Mouse (Mus musculus): ENCODE data around the gene Lrrc4b. TPM values are rescaled to one million over a fixed set of nuclear protein-coding genes. Genes with fewer than 3 reads are reported as not detected.

Lrrc4b gene
- polyA plus RNA-seq, 1 experiment from 2014 or later, result 1.8 TPM

DNA sequence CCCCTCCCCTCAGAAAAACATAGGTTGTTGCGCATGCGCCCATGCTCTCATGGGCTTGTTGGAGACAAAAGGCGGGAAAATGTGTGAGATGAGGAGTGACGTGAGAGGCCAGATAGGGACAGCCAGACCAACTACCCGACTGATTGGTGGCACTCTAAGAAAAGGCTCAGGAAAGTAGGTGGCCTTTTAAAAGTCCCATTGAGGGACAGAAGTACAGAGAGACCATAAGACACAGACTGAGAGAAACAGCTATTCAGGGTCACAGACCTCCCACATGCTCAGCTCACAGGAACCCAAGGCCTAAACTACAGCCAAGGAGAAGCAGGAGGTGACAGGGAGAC is 22.8 kb upstream of the Lrrc4b start:
- Histone ChIP-seq H3K9ac (no peak overlapping the region), H3K4me2 (no peak overlapping the region; the same call in 1 of the 2 replicates), H3K36me3 (no peaks in the 10 kb centered on the region), H3K9me3 (replicated peaks) (no peaks in the 10 kb centered on the region), H3K4me1 (replicated peaks) (peaks cover 3% of the 10 kb centered on the region; the same call in 1 of the 2 replicates), H3K27me3 (peaks cover 5% of the 10 kb centered on the region), H3K4me3 (peak overlapping the region; percentile 45), H3K27ac (no peak overlapping the region)
- no peak for ATAC-seq (replicated peaks; ENCODE audit: insufficient number of reproducible peaks, insufficient read depth, low FRiP score, low read depth)
- 1% methylated on average over 5 of the region's 5 CpGs for WGBS

- Histone ChIP-seq H3K9ac (no peak overlapping the region), H3K27me3 (peaks cover 5% of the 10 kb centered on the region), H3K36me3 (no peaks in the 10 kb centered on the region), H3K4me2 (no peak overlapping the region), H3K4me3 (no peak overlapping the region), H3K27ac (no peak overlapping the region), H3K9me3 (replicated peaks) (no peaks in the 10 kb centered on the region), H3K4me1 (replicated peaks) (no peaks in the 10 kb centered on the region; the same call in 1 of the 2 replicates)
- WGBS, result 80% methylated on average over 4 of the region's 4 CpGs
- no peak for ATAC-seq (replicated peaks; ENCODE audit: insufficient number of reproducible peaks, insufficient read depth, low FRiP score, low read depth)
Measured at GRCm38 (mm10) chr7:44411144-44411543, 17.7 kb upstream of the Lrrc4b start.

DNA sequence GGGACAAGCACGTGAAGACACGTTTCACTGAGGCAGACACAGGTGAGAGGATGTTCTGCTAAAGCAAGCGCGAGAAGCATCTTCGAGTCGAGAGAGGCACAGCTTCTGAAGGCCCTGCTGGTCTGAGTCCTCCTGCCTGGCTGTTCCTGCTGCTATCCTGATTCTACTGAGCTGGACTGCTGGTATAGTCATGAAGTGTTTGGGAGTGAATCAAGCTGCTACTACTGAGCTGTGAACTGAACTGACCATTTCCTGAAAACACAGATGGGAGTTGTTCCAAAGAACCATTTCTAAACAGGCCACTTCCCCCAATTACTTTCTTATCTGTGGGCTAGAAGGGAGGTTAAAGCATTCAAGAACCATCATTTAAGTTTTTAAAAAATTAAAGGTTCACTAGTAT is 15.5 kb upstream of the Lrrc4b start:
- no peak overlapping the region for H3K9ac ChIP-seq
- no peak overlapping the region for H3K4me3 ChIP-seq
- no peaks in the 10 kb centered on the region for H3K36me3 ChIP-seq
- H3K27ac ChIP-seq, result no peak overlapping the region
- no peak overlapping the region for H3K4me2 ChIP-seq
- no peak for ATAC-seq (replicated peaks; ENCODE audit: insufficient number of reproducible peaks, insufficient read depth, low FRiP score, low read depth)
- H3K27me3 ChIP-seq, result no peaks in the 10 kb centered on the region
- WGBS, result 77% methylated on average over 6 of the region's 6 CpGs
- no peaks in the 10 kb centered on the region for H3K4me1 ChIP-seq (replicated peaks)
- no peaks in the 10 kb centered on the region for H3K9me3 ChIP-seq (replicated peaks)

GRCm38 (mm10) chr7:44427666-44428065 is 1.2 kb upstream of the Lrrc4b start:
- H3K4me3 ChIP-seq, result no peak overlapping the region

DNA sequence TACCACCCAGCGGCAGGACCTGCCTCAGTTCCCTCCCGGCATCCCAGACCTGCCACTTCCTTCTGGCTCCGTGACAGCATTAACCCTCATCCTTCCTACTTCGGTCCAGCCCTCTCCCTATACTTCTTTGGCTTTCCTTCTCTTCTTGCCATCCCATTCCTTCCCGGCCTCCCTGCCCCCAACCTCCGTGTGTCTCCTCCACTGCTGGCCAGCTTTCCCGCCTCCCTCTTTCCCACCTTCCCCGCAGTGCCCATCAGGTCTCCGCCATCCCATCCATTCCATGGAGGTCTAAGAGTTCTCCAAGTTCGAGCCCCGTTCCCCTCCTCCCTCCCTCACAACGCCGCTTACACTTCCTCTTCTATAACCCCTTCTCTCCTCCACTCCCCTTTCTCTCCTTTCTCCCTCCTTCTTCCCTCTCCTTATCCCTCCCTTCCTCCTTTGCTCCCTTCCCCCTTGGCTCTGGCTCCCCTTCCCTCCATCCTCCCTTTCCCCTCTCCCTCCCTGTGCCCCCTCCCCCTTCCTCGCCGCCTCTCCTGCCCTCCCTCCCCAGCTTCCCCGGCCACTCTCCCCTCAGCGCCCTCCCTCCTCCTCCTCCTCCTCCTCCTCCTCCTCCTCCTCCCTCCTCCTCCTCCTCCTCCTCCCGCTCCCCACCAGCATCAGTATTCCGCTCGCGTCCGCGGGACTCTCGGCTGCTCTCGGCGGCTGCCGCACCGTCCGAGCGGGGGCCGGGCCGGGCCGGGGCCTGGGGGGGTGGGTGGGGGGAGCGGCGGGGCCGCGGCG is 457 bp upstream of the Lrrc4b start:
- peaks cover 18% of the 10 kb centered on the region for H3K4me1 ChIP-seq (replicated peaks)
- no peaks in the 10 kb centered on the region for H3K9me3 ChIP-seq (replicated peaks)
- no peak overlapping the region for H3K9ac ChIP-seq
- H3K27me3 ChIP-seq, result peaks cover 67% of the 10 kb centered on the region
- no peak overlapping the region for H3K27ac ChIP-seq
- 2% methylated on average over 17 of the region's 38 CpGs for WGBS
- H3K36me3 ChIP-seq, result no peaks in the 10 kb centered on the region
- ATAC-seq (replicated peaks; ENCODE audit: insufficient number of reproducible peaks, insufficient read depth, low FRiP score, low read depth), result no peak
- peak overlapping the region; percentile 53 for H3K4me3 ChIP-seq
- H3K4me2 ChIP-seq, result peak overlapping the region; percentile 80

More at GRCm38 (mm10) chr7:44427666-44428065, 1.2 kb upstream of the Lrrc4b start:
- no peak overlapping the region for H3K9ac ChIP-seq
- peaks cover 18% of the 10 kb centered on the region for H3K4me1 ChIP-seq (replicated peaks)
- WGBS, result 13% methylated on average over 8 of the region's 8 CpGs
- ATAC-seq (replicated peaks; ENCODE audit: insufficient number of reproducible peaks, insufficient read depth, low FRiP score, low read depth), result no peak
- H3K27ac ChIP-seq, result no peak overlapping the region
- no peaks in the 10 kb centered on the region for H3K36me3 ChIP-seq
- peaks cover 64% of the 10 kb centered on the region for H3K27me3 ChIP-seq
- peak overlapping the region; percentile 80 for H3K4me2 ChIP-seq
- no peaks in the 10 kb centered on the region for H3K9me3 ChIP-seq (replicated peaks)

GRCm38 (mm10) chr7:44429534-44430488 is 993 bp downstream of the Lrrc4b start:
- Histone ChIP-seq H3K4me1 (replicated peaks) (peaks cover 20% of the 10 kb centered on the region), H3K9me3 (replicated peaks) (no peaks in the 10 kb centered on the region), H3K36me3 (no peaks in the 10 kb centered on the region), H3K4me3 (peak overlapping the region; percentile 53), H3K9ac (peak overlapping the region; percentile 10; the same call in 1 of the 2 replicates), H3K27me3 (peaks cover 79% of the 10 kb centered on the region), H3K27ac (no peak overlapping the region), H3K4me2 (peak overlapping the region; percentile 80)
- 3% methylated on average over 32 of the region's 32 CpGs for WGBS
- ATAC-seq (replicated peaks; ENCODE audit: insufficient number of reproducible peaks, insufficient read depth, low FRiP score, low read depth), result no peak

DNA sequence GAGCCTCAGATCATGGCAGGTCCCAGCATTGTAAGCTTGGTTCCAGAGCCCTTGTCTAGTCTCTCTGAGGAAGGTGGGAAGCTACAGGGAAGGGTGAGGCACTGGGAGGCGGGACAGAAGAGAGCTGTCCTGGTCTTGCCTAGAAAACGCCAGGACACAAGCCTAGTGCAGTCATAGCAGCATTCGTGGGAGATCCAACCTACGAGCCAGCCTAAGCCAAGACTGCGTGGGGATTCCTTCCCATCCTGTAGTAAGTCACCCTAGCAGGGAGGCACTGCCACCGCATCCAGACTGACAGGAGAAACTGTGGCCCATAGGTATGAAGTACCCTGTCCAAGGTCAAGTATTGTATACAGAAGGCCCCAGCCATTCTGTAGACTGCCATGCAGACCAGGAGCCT is 3.7 kb downstream of the Lrrc4b start:
- Histone ChIP-seq H3K9ac (no peak overlapping the region), H3K27me3 (peaks cover 74% of the 10 kb centered on the region), H3K4me1 (replicated peaks) (peaks cover 20% of the 10 kb centered on the region), H3K9me3 (replicated peaks) (no peaks in the 10 kb centered on the region), H3K4me2 (no peak overlapping the region), H3K36me3 (no peaks in the 10 kb centered on the region), H3K27ac (no peak overlapping the region), H3K4me3 (no peak overlapping the region)
- no peak for ATAC-seq (replicated peaks; ENCODE audit: insufficient number of reproducible peaks, insufficient read depth, low FRiP score, low read depth)
- WGBS, result 70% methylated on average over 6 of the region's 6 CpGs

DNA sequence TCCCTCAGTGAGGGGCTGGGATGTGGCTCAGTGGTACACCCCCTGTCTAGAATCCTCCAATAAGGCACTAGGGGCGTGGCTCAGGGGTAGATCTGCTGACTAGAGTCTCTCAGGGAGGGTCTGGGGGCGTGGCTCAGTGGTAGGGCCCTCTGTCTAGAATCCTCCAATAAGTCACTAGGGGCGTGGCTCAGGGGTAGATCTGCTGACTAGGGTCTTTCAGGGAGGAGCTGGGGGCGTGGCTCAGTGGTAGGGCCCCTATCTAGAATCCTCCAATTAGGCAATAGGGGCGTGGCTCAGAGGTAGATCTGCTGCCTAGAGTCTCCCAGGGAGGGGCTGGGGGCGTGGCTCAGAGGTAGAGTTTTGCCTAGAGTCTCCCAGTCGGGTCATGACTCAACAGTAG is 4.6 kb downstream of the Lrrc4b start:
- H3K4me2 ChIP-seq, result no peak overlapping the region
- H3K9me3 ChIP-seq (replicated peaks), result no peaks in the 10 kb centered on the region
- peak; percentile 15; the same call in 1 of the 2 replicates for ATAC-seq (replicated peaks; ENCODE audit: insufficient number of reproducible peaks, insufficient read depth, low FRiP score, low read depth)
- peaks cover 74% of the 10 kb centered on the region for H3K27me3 ChIP-seq
- H3K36me3 ChIP-seq, result no peaks in the 10 kb centered on the region
- H3K9ac ChIP-seq, result no peak overlapping the region
- peaks cover 17% of the 10 kb centered on the region for H3K4me1 ChIP-seq (replicated peaks)
- H3K27ac ChIP-seq, result no peak overlapping the region
- H3K4me3 ChIP-seq, result no peak overlapping the region
- WGBS, result 4% methylated on average over 7 of the region's 7 CpGs

DNA sequence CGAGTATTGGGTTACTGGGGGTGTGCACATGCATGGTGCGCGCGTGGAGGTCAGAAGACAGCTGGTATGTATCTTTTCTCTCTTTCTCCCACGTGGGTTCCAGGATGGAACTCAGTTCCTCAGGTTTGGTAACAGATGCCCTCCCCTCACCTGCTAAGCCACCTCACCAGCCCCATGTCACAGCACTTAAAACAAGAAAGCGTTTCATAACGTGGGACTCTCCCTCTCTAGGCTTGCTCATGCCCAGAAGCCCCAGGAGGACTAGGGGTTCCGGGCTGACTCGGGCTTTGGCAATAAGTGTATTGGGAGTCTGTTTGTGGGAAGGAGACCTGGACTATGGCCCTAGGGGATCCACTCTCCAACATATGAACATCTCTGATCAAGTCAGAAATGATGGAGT is 5.3 kb downstream of the Lrrc4b start:
- H3K9ac ChIP-seq, result no peak overlapping the region
- WGBS, result 67% methylated on average over 9 of the region's 9 CpGs
- H3K4me1 ChIP-seq (replicated peaks), result peaks cover 13% of the 10 kb centered on the region
- no peak overlapping the region for H3K27ac ChIP-seq
- H3K36me3 ChIP-seq, result no peaks in the 10 kb centered on the region
- H3K9me3 ChIP-seq (replicated peaks), result no peaks in the 10 kb centered on the region
- H3K27me3 ChIP-seq, result peaks cover 70% of the 10 kb centered on the region
- ATAC-seq (replicated peaks; ENCODE audit: insufficient number of reproducible peaks, insufficient read depth, low FRiP score, low read depth), result no peak
- no peak overlapping the region for H3K4me3 ChIP-seq
- no peak overlapping the region for H3K4me2 ChIP-seq

DNA sequence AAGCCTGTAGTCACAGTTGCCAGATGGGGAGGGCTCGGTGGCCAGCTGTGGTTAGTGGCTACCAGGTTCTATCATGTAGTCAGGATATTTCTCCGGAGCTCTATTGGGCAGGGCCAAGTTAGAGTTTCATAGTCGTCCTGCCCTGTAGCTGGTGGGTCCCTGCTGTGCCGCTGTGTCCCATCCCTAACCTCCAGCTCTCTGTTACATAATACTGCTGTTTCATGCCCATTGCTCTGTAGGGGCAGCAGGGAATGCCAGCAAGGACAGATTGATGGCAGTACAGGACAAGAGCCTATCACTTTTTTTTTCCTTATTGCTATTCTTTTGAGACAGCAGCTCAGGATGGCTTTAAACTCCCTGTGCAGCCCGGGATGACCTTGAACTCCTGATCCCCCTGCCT is 7.0 kb downstream of the Lrrc4b start:
- H3K9ac ChIP-seq, result no peak overlapping the region
- no peak overlapping the region for H3K4me3 ChIP-seq
- H3K4me1 ChIP-seq (replicated peaks), result 0 out of 2 replicates have a peak, but pooled peaks cover 2% of the 10 kb centered on the region
- no peaks in the 10 kb centered on the region for H3K36me3 ChIP-seq
- H3K27me3 ChIP-seq, result peaks cover 69% of the 10 kb centered on the region
- no peak for ATAC-seq (replicated peaks; ENCODE audit: insufficient number of reproducible peaks, insufficient read depth, low FRiP score, low read depth)
- WGBS, result 59% methylated on average over 5 of the region's 5 CpGs
- no peak overlapping the region for H3K4me2 ChIP-seq
- no peak overlapping the region for H3K27ac ChIP-seq
- no peaks in the 10 kb centered on the region for H3K9me3 ChIP-seq (replicated peaks)

- Histone ChIP-seq H3K27me3 (peaks cover 69% of the 10 kb centered on the region), H3K36me3 (no peaks in the 10 kb centered on the region), H3K27ac (no peak overlapping the region), H3K4me2 (no peak overlapping the region), H3K9me3 (replicated peaks) (no peaks in the 10 kb centered on the region), H3K9ac (no peak overlapping the region), H3K4me3 (no peak overlapping the region), H3K4me1 (replicated peaks) (peaks cover 2% of the 10 kb centered on the region; the same call in 1 of the 2 replicates)
- 0% methylated on average over 1 of the region's 1 CpGs for WGBS
- ATAC-seq (replicated peaks; ENCODE audit: insufficient number of reproducible peaks, insufficient read depth, low FRiP score, low read depth), result no peak
Measured at GRCm38 (mm10) chr7:44436267-44436666, 7.4 kb downstream of the Lrrc4b start.
